Mouse (Mus musculus) spleen, adult 2 months (tissue): Measurements from ENCODE around the gene Gm10577. TPM values are rescaled to one million over a fixed set of nuclear protein-coding genes. Genes with fewer than 3 reads are reported as not detected.

Experiments
- DNase-seq, 2 experiments: peaks; one replicate each; pipeline versions ENCODE4 v3.0.0 to v3.0.0-alpha.2; 2012 to 2021; ENCODE audit warnings: low spot score in 2 of 2, low read depth in 1 of 2
- H3K27ac ChIP-seq: fragments of 200-500 bp; 2 replicates; pipeline ENCODE4 v1.5.1; 2012; ENCODE audit warnings: low read length, inconsistent platforms; ENCODE audit not compliant: insufficient read depth
- H3K27me3 ChIP-seq: fragments of 200-500 bp; 2 replicates; pipeline ENCODE4 v1.6.1; 2012; ENCODE audit warnings: mild to moderate bottlenecking, moderate library complexity, low read length, inconsistent platforms; ENCODE audit not compliant: control insufficient read depth, insufficient read depth
- H3K36me3 ChIP-seq: fragments of 200-500 bp; 2 replicates; pipeline ENCODE4 v1.6.1; 2012; ENCODE audit warnings: mild to moderate bottlenecking, low read length, inconsistent platforms; ENCODE audit not compliant: control insufficient read depth, insufficient read depth
- H3K4me1 ChIP-seq: fragments of 200-500 bp; 2 replicates; pipeline ENCODE4 v1.6.1; 2011; ENCODE audit warnings: inconsistent platforms; ENCODE audit not compliant: control insufficient read depth, insufficient read depth, insufficient read length
- H3K4me3 ChIP-seq: fragments of 200-500 bp; 2 replicates; pipeline ENCODE4 v1.5.1; 2011; ENCODE audit warnings: mild to moderate bottlenecking, inconsistent platforms; ENCODE audit not compliant: insufficient read depth, insufficient read length; ENCODE audit errors: extremely low read depth
- CTCF ChIP-seq: fragments of 200-500 bp; IDR thresholded peaks from 2 replicates; pipeline ENCODE4 v1.5.1; 2011; ENCODE audit warnings: mild to moderate bottlenecking, inconsistent platforms; ENCODE audit not compliant: insufficient read depth, insufficient read length, insufficient replicate concordance; ENCODE audit errors: extremely low read depth
- POLR2A ChIP-seq: fragments of 200-500 bp; IDR thresholded peaks from 2 replicates; pipeline ENCODE4 v1.6.1; 2011; ENCODE audit warnings: low read depth, low read length, inconsistent platforms
- WGBS: fragments of 180-500 bp; shearing (Covaris S2); methylation state at CpG from one replicate; pipeline ENCODE4 v1.1.7; 2018; 5-methylcytosine and 5-hydroxymethylcytosine counted together
- polyA plus RNA-seq: library from polyadenylated mRNA; depleted of rRNA; stranded (reverse); fragments of >200 nt; gene quantifications from 2 replicates; pipeline ENCODE4 v1.2.3, GENCODE M21; 2012

Gm10577 gene
- polyA plus RNA-seq, 1 experiment, result not detected

DNA sequence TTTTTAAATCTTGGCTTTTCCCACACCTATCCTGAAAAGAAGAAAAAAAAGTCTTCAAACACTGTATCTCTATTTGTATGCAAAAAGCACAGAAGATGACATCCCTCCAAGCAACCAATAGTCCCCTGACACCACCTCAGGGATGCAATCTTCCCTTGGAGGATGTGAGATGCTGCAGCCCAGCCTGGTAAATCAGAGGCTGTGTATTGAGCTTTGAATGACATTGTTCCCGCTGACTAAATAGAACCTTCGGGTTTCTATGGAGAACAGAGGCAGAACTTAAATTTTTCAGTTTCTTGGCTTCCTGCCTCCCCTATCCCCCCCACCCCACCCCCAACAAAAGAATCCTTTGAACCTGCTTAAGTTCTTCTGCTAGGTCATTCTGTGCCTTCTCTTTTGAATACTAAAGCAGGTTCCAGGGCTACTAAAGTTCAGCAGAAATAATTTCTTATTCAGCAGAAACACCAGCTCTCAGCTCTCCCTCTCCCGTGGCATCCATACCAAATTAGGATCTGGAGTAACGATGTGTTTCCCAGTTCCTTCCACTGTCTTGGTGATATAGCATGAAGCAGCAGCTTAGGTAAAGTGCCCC is 24.3 kb downstream of the Gm10577 start:
- H3K36me3 ChIP-seq, result no peaks in the 10 kb centered on the region
- no peaks in the 10 kb centered on the region for H3K4me1 ChIP-seq
- no peak for DNase-seq
- H3K4me3 ChIP-seq, result no peak overlapping the region
- WGBS, result 83% methylated on average over 4 of the region's 4 CpGs
- no peaks in the 10 kb centered on the region for H3K27me3 ChIP-seq
- TF ChIP-seq POLR2A (no peak), CTCF (no peak)
- no peak overlapping the region for H3K27ac ChIP-seq

- WGBS, result 87% methylated on average over 5 of the region's 5 CpGs
- Histone ChIP-seq H3K36me3 (no peaks in the 10 kb centered on the region), H3K4me1 (no peaks in the 10 kb centered on the region), H3K27me3 (no peaks in the 10 kb centered on the region), H3K27ac (no peak overlapping the region), H3K4me3 (no peak overlapping the region)
- no peak for DNase-seq
- no peak for TF ChIP-seq CTCF
- no peak for TF ChIP-seq POLR2A
These were observed 24.9 kb downstream of the Gm10577 start for GRCm38 (mm10) chr4:100995617-100996016.

GRCm38 (mm10) chr4:100994442-100995255 is 25.8 kb downstream of the Gm10577 start:
- TF ChIP-seq POLR2A, result no peak
- TF ChIP-seq CTCF, result no peak
- Histone ChIP-seq H3K4me1 (no peaks in the 10 kb centered on the region), H3K27ac (peak overlapping the region; percentile 26; the same call in 1 of the 2 replicates), H3K36me3 (no peaks in the 10 kb centered on the region), H3K27me3 (no peaks in the 10 kb centered on the region), H3K4me3 (no peak overlapping the region; the same call in 1 of the 2 replicates)
- 78% methylated on average over 18 of the region's 18 CpGs for WGBS
- DNase-seq, result no peak

GRCm38 (mm10) chr4:100992086-100992485 is 28.4 kb downstream of the Gm10577 start:
- Histone ChIP-seq H3K27ac (no peak overlapping the region), H3K27me3 (no peaks in the 10 kb centered on the region), H3K36me3 (no peaks in the 10 kb centered on the region), H3K4me1 (no peaks in the 10 kb centered on the region), H3K4me3 (no peak overlapping the region)
- no peak for DNase-seq
- WGBS, result 91% methylated on average over 6 of the region's 6 CpGs
- no peak for TF ChIP-seq CTCF
- TF ChIP-seq POLR2A, result no peak

GRCm38 (mm10) chr4:100990996-100991395 is 29.5 kb downstream of the Gm10577 start:
- DNase-seq, result no peak
- Histone ChIP-seq H3K4me3 (no peak overlapping the region), H3K27ac (no peak overlapping the region), H3K36me3 (no peaks in the 10 kb centered on the region), H3K4me1 (no peaks in the 10 kb centered on the region), H3K27me3 (no peaks in the 10 kb centered on the region)
- TF ChIP-seq CTCF (no peak), POLR2A (no peak)
- WGBS, result 81% methylated on average over 4 of the region's 4 CpGs

DNA sequence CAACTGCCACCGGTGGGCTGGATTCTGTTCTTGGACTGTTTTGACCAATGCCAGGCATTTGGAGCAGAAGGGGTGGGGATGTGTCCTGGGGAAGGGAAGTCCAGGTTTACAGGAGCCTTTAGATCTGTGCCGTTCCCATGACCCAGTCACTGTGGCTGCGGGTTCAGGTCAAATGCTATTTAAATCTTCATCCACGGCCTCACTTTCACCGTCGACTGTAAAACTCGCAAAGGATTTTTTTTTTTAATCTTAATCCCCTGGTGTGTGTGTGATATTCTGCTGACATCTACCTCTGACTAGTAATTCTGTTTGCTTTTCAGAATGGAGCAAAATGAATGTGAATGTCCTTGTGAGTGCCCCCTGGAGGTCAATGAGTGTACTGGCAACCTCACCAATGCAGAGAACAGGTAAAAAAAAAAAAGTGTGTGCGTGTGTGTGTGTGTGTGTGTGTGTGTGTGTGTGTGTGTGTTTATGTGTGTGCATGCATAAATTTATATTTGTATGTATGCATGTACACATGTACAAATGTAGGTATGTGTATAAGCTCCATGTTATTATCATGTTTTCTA is 32.2 kb downstream of the Gm10577 start:
- 87% methylated on average over 8 of the region's 8 CpGs for WGBS
- Histone ChIP-seq H3K27ac (no peak overlapping the region), H3K27me3 (no peaks in the 10 kb centered on the region), H3K36me3 (no peaks in the 10 kb centered on the region), H3K4me1 (no peaks in the 10 kb centered on the region), H3K4me3 (no peak overlapping the region)
- no peak for DNase-seq
- TF ChIP-seq CTCF (no peak), POLR2A (no peak)

- Histone ChIP-seq H3K36me3 (no peaks in the 10 kb centered on the region), H3K4me1 (no peaks in the 10 kb centered on the region), H3K27me3 (no peaks in the 10 kb centered on the region), H3K27ac (no peak overlapping the region), H3K4me3 (no peak overlapping the region)
- no peak for DNase-seq
- no peak for TF ChIP-seq POLR2A
- no peak for TF ChIP-seq CTCF
- 85% methylated on average over 1 of the region's 1 CpGs for WGBS
These were observed 33.3 kb downstream of the Gm10577 start for GRCm38 (mm10) chr4:100987187-100987586.
